Mouse (Mus musculus): ENCODE results near the gene Acer3.

DNA sequence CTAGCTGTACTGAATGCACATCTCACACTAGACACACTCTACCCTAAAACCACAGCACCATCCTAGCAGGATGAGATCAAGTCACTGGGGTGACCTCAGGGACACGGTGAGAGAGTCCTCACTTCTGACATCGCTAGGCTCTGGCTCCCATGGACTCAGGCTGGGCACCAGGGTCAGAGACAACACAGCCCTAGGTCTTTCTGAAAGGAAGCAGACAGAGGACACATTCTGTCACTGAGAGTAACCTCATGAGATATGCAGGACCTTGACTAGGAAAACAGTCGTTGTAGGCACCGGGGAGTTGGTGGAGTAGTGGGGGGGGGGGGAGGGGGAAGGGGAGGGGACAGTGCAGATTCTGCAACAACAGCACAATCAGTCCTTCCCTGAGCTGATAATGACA is 147.6 kb downstream of the Acer3 start:
- TF ChIP-seq POLR2A (IDR thresholded peaks at IDR 0.05; ENCODE audit: control insufficient read depth, low read depth, low read length) (no peak), CTCF (IDR thresholded peaks at IDR 0.05; ENCODE audit: control insufficient read depth, insufficient read depth, insufficient replicate concordance, low read depth, low read length) (no peak)

All from testis, adult 2 months (tissue).